Mouse (Mus musculus) lung, postnatal 4 days (tissue): Measurements from ENCODE around the gene Lgals9.

Experiments used
- DNase-seq, 2 experiments: peaks; one replicate each; pipeline ENCODE4 v3.0.0; 2021

Lgals9 gene

GRCm38 (mm10) chr11:78916410-78916809 lies 68.3 kb downstream of the Lgals9 start:
- DNase-seq, result no peak

GRCm38 (mm10) chr11:78915473-78915872 lies 69.3 kb downstream of the Lgals9 start:
- no peak for DNase-seq
